Mouse (Mus musculus) spleen, postnatal 36 days (tissue): ENCODE results near the gene Krtap4-6.
"Not testable (repeated sequence)": the region's sequence is repeated elsewhere in the genome, so short reads cannot be mapped to it uniquely, and the experiment has no call there.

Source experiments
- DNase-seq, 2 experiments: peaks; one replicate each; pipeline ENCODE4 v3.0.0; 2022; ENCODE audit warnings: low spot score in 2 of 2, mixed read lengths in 1 of 2

Gene Krtap4-6

DNA sequence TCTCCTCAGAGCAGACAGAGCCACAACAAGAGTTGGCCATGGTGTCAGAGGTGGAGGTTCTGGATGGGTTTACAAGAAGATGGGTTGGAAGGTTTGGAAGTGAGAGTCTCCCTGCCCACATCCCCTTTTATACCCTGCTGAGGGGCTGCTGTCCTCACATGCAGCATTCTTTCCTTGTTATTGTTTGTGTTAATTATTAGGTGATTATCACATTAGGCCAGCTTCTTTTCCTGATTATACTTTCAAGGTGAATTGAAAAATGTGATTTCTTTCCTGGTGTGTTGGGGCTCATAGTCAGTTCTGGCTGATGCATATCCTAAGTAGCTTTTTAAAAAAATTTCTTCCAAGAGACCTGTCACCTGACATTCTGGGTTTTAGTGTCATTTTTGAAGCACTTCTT lies at the start of gene Krtap4-6:
Gene Krtap4-6 (minus strand): TSS at position 101 of the 400 bp plus-strand sequence.
- no peak for DNase-seq

DNA sequence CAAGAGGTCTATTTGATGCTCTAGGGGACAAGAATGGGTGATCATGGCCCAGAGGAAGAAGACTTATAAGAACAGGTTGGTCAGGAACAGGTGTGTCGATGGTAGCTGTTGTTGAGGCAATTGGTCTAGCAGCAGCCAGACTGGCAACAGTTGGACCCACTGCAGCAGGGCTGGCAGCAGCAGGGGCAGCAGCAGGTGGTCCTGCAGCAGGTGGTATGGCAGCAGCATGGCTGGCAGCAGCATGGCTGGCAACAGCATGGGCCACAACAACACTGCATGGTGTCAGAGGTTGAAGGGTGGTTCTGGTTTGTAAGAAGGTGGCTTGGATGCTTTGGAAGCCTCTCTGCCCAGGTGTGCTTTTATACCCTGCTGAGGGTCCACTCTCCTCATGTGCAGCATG lies 24.7 kb upstream of the Krtap4-6 start, which contains the start of gene Gm14190:
Gene Gm14190 (minus strand): TSS at position 278 of the 400 bp plus-strand sequence.
- DNase-seq = no peak

DNA sequence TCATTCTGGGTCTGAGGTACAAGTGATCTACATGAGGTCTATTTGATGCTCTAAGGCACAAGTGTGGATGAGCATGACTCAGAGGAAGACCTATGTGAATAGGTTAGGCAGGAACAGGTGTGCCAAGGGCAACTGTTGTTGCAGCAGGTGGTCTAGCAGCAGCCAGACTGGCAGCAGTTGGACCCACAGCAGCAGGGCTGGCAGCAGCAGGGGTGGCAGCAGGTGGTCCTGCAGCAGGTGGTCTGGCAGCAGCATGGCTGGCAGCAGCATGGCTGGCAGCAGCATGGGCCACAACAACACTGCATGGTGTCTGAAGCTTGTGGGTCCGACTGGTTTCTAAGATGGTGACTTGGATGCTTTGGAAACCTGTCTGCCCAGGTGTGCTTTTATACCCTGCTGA lies 19.5 kb upstream of the Krtap4-6 start:
- DNase-seq = not testable (repeated sequence)

DNA sequence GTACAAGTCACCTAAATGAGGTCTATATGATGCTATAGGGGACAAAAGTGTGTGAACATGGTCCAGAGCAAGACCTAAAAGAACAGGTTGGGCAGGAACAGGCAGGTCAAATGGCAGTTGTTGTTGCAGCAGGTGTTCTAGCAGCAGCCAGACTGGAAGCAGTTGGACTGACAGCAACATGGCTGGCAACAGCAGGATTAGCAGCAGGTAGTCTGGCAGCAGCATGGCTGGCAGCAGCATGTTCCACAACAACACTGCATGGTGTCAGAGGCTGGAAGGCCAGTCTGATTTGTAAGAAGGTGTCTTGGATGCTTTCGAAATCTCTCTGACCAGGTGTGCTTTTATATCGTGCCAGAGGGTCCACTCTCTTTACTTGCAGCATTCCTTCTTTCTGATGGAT lies 17.7 kb upstream of the Krtap4-6 start:
- DNase-seq = no peak

DNA sequence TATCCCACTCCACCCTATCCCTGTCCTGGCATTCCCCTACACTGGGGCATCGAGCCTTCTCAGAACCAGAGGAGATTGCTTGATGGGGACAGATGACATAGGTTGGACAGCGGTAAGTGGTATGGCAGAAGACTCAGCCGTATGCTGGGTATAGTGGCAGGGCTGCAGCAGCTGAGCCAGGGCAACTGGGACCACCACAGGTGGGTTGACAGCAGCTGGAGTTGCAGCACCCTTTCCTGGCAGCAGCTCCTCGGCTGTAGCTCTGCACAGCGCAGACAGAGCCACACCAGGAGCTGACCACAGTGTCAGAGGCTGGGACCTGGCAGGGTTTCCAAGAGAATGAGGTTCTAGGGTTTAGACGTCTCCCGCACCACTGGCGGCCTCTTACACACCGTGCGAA lies 3.0 kb downstream of the Krtap4-6 start:
- no peak for DNase-seq

DNA sequence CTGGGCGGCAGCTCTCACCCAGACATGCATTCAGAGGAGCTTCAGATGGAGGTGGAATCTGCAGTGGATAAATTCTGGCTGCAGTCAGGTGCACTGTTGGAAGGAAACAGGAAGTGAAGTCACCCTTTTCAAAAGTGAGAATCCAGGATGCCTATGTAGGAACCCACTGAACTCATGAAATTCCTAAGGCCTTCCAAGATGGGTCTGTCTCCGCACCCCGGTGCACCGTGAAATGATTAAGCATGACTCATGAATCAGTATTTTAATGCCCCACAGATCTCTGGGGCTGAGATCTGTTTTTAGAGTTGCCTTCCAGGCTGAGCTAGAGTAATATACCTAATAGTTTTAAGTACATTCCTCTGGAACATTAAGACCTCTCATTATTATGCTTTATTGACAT lies 6.5 kb downstream of the Krtap4-6 start:
- no peak for DNase-seq

DNA sequence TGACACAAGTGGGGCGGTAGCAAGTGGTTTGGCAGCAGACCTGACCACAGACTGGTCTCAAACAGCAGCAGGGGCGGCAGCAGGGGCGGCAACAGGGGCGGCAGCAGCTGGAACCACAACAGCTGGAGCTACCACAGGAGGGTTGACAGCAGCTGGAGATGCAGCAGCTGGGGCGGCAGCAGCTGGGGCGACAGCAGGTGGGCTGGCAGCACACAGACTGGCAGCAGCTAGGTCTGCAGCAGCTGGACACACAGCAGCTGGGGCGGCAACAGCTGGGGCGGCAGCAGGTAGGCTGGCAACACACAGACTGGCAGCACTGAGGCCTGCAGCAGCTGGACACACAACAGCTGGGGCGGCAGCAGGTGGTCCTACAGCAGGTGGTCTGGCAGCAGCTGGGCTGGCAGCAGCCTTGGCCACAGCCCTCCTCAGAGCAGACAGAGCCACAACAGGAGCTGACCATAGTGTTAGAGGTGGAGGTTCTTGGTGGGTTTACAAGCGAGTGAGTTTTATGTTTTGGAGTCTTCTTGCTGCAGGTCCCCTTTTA lies 7.2 kb downstream of the Krtap4-6 start, which contains the start of gene Gm11563:
Gene Gm11563 (minus strand): TSS at position 494 of the 544 bp plus-strand sequence.
- DNase-seq = not testable (repeated sequence)

DNA sequence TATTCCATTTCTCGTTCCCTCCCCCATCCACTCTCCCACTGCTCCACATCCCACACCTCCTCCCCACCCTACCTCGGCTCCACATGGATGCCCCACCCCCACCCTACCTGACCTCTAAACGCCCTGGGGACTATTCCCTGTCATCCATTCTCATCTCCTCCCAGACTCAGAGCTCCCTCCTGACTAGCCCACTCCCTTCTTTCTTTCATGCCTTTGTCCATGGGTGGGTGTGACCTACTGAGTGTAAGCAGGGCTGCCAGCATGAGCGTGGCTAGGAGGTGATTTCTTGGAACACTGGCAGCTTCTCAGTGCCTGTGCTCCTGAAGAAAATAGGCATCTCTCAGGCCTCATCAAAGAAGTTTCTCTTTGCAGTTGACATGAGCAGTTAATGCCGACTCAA lies 8.7 kb downstream of the Krtap4-6 start:
- DNase-seq = no peak

DNA sequence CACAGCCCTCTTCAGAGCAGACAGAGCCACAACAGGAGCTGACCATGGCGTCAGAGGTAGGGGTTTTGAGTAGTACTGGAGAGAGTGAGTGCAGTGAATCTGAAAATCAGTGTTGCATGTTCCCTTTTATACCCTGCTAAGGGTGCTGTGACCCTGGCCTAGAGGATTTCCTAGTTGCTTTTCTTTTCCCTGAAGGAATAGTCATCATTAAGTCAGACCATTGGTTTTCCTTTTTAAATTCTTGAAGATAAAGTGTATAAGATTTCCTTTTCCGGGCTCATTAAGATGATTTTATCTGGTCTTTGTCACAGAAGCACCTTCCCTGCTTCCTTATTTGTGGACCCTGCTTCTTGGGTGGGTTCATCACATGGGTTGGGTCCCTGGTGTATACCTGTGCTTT lies 15.6 kb downstream of the Krtap4-6 start, which contains the start of gene Gm11555:
Gene Gm11555 (minus strand): TSS at position 101 of the 400 bp plus-strand sequence.
- no peak for DNase-seq

DNA sequence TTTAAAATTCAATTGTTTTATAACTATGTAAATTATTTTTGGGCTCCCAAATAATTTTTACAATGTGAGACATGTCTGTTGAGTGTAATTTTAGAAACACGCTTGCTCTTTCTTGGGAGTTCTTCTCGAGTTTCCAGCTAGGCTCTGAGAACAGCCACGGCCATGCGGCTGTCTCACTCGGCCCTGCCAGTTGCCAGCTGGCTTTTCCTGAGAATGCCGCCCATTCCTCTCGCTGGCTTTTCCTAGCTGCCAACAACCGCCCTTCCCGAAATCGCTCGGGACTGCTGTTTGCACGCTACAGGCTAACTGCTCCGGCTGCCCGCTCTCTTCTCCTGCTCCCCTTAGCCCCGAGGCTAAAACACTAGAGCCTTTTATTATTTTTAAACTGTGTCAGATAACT lies 19.3 kb downstream of the Krtap4-6 start:
- DNase-seq = no peak

DNA sequence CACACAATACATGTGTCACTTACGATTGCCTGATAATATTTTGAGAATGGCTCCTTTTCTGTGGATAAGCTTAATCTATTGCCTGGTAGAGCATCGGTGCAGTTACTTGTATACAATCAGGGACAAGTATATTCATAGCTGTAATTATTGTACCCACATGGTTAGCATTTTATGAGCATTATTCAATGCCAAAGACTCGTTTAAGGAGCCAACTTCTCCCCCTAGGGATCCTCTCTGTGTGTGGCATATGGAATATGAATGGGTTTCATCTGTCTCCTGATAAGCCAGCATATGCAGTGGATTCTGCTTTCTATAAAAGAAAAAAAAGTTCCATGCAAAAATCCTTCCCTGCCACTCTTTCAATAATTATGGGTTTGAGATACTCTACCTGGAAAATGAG lies 21.4 kb downstream of the Krtap4-6 start:
- no peak for DNase-seq

DNA sequence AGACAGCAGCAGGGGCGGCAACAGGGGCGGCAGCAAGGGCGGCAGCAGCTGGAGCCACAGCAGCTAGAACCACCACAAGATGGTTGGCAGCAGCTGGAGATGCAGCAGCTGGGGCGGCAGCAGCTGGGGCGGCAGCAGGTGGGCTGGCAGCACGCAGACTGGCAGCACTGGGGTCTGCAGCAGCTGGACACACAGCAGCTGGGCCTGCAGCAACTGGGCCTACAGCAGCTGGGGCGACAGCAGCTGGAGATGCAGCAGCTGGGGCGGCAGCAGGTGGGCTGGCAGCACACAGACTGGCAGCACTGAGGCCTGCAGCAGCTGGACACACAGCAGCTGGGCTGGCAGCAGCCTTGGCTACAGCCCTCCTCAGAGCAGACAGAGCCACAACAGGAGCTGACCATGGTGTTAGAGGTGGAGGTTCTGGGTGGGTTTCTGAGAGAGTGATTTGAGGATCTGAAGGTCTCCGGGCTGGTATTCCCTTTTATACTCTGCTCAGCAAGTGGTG lies 22.1 kb downstream of the Krtap4-6 start, which contains the start of gene Krtap4-7:
Gene Krtap4-7 (minus strand): TSS at position 455 of the 505 bp plus-strand sequence.
- DNase-seq = not testable (repeated sequence)

DNA sequence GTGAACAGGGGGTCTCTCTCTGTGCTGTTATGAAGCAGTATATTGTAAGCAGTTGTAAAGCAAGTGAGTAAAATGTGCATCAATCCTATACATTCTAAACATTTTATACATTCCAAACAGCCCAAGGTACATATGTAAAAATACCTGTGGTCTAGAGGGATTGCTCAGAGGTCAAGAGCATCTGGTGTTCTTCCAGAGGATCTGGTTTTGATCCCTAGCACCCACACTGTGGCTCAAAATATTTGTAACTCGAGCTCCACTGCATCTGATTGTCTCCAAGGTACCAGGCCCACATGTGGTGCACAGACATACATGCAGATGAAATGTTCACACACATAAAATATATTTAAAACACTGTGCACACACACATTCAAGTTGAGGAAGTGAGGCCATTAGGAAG lies 24.8 kb downstream of the Krtap4-6 start:
- DNase-seq = no peak

DNA sequence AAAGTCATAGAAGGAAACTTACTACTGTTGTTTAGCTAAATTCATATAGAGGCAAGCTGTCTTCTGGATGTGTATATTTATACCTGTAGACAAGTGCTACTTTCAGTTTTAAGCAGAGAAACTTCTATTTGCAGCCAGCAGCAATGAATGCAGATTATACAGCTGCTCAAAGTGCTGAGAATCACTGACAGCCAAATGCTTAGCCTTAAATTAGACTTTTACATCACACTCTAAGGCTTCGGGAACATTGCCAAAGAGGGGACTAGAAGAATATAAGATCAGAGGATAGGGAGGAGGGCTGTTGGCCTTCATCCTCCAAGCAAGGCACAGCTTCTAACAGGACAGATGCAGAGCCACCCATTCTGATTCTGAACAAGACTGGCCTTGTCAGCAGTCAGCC lies 28.7 kb downstream of the Krtap4-6 start:
- DNase-seq = no peak

DNA sequence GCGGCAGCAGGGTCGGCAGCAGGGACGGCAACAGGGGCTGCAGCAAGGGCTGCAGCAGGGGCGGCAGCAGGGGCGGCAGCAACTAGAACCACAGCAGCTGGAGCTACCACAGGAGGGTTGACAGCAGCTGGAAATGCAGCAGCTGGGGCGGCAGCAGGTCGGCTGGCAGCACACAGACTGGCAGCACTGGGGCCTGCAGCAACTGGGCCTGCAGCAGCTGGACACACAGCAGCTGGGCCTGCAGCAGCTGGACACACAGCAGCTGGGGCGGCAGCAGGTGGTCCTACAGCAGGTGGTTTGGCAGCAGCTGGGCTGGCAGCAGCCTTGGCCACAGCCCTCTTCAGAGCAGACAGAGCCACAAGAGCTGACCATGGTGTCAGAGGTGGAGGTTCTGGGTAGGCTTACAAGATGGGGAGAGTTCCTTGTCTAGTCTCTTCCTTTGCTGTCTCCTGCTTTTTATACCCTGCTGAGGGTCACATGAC lies 31.1 kb downstream of the Krtap4-6 start, which contains the start of gene Krtap4-2:
Gene Krtap4-2 (minus strand): TSS at position 432 of the 482 bp plus-strand sequence.
- DNase-seq = no peak

DNA sequence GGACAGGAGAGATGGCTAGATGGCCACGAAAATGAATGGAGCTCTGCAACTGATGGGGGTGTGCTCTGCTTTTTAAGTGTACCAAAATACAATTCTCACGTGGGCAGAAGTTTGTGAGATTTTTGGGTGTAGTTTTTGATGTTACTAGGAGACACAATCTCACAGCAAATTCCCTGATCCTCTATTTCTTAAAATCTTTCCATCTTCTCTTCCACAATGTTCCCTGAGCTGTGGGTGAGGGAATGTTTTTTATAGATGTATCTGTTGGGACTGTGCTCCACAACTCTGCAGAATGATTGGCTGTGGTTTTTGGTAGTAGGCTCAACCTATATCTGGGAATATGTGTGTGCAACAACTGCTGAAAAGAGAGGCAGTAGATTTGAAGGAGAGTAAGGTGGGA lies 32.5 kb downstream of the Krtap4-6 start:
- no peak for DNase-seq

DNA sequence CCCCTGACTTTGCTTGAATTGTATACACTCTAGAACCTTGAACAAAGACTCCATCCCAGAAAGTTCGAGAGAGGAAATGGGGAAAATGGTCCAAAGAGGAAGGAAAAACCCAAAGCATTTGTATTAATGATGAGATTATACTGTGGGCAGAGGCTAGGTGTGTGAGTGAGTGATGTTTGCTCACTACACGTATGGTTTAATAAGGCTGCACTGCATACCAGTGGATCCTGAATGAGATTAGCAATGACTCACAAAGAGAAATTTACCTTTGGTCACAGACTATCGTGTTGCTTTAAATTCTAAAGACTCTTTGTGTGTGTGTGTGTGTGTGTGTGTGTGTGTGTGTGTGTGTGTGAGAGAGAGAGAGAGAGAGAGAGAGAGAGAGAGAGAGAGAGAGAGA lies 34.9 kb downstream of the Krtap4-6 start:
- DNase-seq = no peak

DNA sequence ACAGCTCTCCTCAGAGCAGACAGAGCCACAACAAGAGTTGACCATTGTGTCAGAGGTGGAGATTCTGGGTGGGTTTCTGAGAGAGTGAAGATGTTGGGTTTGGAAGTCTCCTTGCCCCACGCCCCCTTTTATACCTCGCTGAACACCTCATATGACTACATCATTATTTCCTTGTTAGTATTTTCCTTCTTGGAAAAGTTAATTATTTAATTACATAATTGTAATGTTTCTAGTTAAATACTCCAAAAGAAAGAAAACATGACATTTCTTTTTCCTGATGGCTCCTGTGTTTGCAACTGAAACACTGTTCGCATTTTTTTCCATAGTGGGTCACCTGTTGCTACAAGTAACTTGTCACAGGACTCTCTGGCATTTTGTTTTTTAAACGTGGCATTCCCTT lies 37.6 kb downstream of the Krtap4-6 start, which contains the start of gene Krtap4-1:
Gene Krtap4-1 (minus strand): TSS at position 101 of the 400 bp plus-strand sequence.
- no peak for DNase-seq

DNA sequence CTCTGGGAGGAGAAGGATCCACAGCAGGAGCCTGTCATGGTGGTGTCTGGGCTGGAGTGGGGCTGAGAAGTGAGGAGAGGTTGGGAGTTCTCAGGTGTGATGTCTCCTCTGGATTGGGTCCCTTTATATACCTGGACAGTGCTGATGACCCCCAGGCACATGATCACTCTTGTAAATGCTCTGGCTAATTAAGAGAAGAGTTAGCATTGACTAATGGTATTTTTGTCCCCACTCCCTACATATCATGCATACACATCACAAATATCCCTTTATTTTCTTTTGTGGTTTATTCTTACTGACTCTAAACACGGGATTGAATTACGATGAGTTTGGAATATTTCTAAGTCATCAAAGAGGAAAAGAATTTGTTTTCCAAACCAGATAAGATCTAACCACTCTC lies 45.4 kb downstream of the Krtap4-6 start, which contains the start of gene Gm11562:
Gene Gm11562 (minus strand): TSS at position 101 of the 400 bp plus-strand sequence.
- no peak for DNase-seq
